In genomic region chr2:31845512-31845895, GRCm38 (mm10) we compare ENCODE assay signal across 7 mouse cellular contexts. TPM values are rescaled to one million over a fixed set of nuclear protein-coding genes. Genes with fewer than 3 reads are reported as not detected.
A peak's percentile ranks its signal among the peaks of the same experiment; 100 is the strongest.
DNase-seq lines count a peak whose midpoint lies in the region; ATAC-seq and TF ChIP-seq lines count a peak whose summit lies in the region.

No protein-coding gene starts in this region.

- no peak for TF ChIP-seq POLR2A in limb, embryonic 14.5 days (IDR thresholded peaks at IDR 0.05; ENCODE audit: borderline replicate concordance, extremely low read depth, insufficient read depth, insufficient read length)
- no peak for TF ChIP-seq POLR2A in small intestine, adult 2 months (IDR thresholded peaks at IDR 0.05; ENCODE audit: low read depth, low read length)

- 3% methylated on average over 26 of the region's 26 CpGs for WGBS in lung, embryonic 15.5 days
- 2% methylated on average over 22 of the region's 26 CpGs for WGBS in forebrain, embryonic 13.5 days
- 5% methylated on average over 19 of the region's 26 CpGs for WGBS in limb, embryonic 14.5 days
- WGBS in small intestine, adult 2 months, result 2% methylated on average over 26 of the region's 26 CpGs

- ATAC-seq in lung, embryonic 15.5 days (ENCODE audit: borderline replicate concordance, extremely low read depth, low FRiP score, low TSS enrichment), result no peak
- 0 out of 2 replicates have a peak, but pooled peaks have one; percentile 20 for ATAC-seq in forebrain, embryonic 13.5 days
- no peak for ATAC-seq in limb, embryonic 14.5 days (ENCODE audit: low FRiP score, low read depth)

- H3K27ac ChIP-seq in lung, embryonic 15.5 days, result no peak overlapping the region
- no peak overlapping the region for H3K27ac ChIP-seq in forebrain, embryonic 13.5 days
- H3K27ac ChIP-seq in limb, embryonic 14.5 days (replicated peaks; ENCODE audit: low read depth, low read length), result no peak overlapping the region
- no peak overlapping the region for H3K27ac ChIP-seq in small intestine, adult 2 months (ENCODE audit: insufficient read depth, low read depth, low read length)

- peaks cover 70% of the 10 kb centered on the region for H3K27me3 ChIP-seq in lung, embryonic 15.5 days
- peaks cover 73% of the 10 kb centered on the region for H3K27me3 ChIP-seq in forebrain, embryonic 13.5 days
- peaks cover 39% of the 10 kb centered on the region for H3K27me3 ChIP-seq in limb, embryonic 14.5 days (ENCODE audit: control insufficient read depth, insufficient read depth, low read length)
- peaks cover 47% of the 10 kb centered on the region for H3K27me3 ChIP-seq in small intestine, adult 2 months (ENCODE audit: control insufficient read depth, insufficient read depth, low read length)

- peak overlapping the region; percentile 51 for H3K4me3 ChIP-seq in lung, embryonic 15.5 days
- peak overlapping the region; percentile 53 for H3K4me3 ChIP-seq in forebrain, embryonic 13.5 days
- peak overlapping the region; percentile 59 for H3K4me3 ChIP-seq in limb, embryonic 14.5 days (replicated peaks; ENCODE audit: low read length)
- H3K4me3 ChIP-seq in small intestine, adult 2 months (ENCODE audit: low read depth, low read length), result peak overlapping the region; percentile 54

- no peaks in the 10 kb centered on the region for H3K9me3 ChIP-seq in lung, embryonic 15.5 days
- H3K9me3 ChIP-seq in forebrain, embryonic 13.5 days (replicated peaks), result no peaks in the 10 kb centered on the region
- no peaks in the 10 kb centered on the region for H3K9me3 ChIP-seq in limb, embryonic 14.5 days (ENCODE audit: control insufficient read depth, low read length)

- H3K9ac ChIP-seq in lung, embryonic 15.5 days, result peak overlapping the region; percentile 27
- peak overlapping the region; percentile 58 for H3K9ac ChIP-seq in forebrain, embryonic 13.5 days
- H3K9ac ChIP-seq in limb, embryonic 14.5 days (ENCODE audit: low read depth, low read length, severe bottlenecking), result peak overlapping the region; percentile 55

- no peak for DNase-seq in lung, postnatal 25 days (ENCODE audit: low spot score)
- DNase-seq in limb, embryonic 14.5 days (ENCODE audit: low spot score), result no peak
- DNase-seq in urinary bladder, postnatal 4 days (ENCODE audit: low spot score in 2 of 2), result no peak
- no peak for DNase-seq in kidney, postnatal 4 days

- H3K4me2 ChIP-seq in lung, embryonic 15.5 days, result peak overlapping the region; percentile 98
- H3K4me2 ChIP-seq in forebrain, embryonic 13.5 days, result peak overlapping the region; percentile 92
- peak overlapping the region; percentile 98 for H3K4me2 ChIP-seq in limb, embryonic 14.5 days (replicated peaks; ENCODE audit: low read depth, low read length, severe bottlenecking)

- no peak for TF ChIP-seq CTCF in small intestine, adult 2 months (IDR thresholded peaks at IDR 0.05; ENCODE audit: extremely low read depth, insufficient read length, insufficient replicate concordance, low read depth, low read length)

- peaks cover 17% of the 10 kb centered on the region for H3K4me1 ChIP-seq in lung, embryonic 15.5 days
- peaks cover 31% of the 10 kb centered on the region for H3K4me1 ChIP-seq in forebrain, embryonic 13.5 days
- H3K4me1 ChIP-seq in limb, embryonic 14.5 days (ENCODE audit: control insufficient read depth, insufficient read depth, low read length), result peaks cover 14% of the 10 kb centered on the region
- H3K4me1 ChIP-seq in small intestine, adult 2 months (ENCODE audit: control insufficient read depth, insufficient read depth, insufficient read length, low read length), result peaks cover 4% of the 10 kb centered on the region

- no peaks in the 10 kb centered on the region for H3K36me3 ChIP-seq in lung, embryonic 15.5 days
- no peaks in the 10 kb centered on the region for H3K36me3 ChIP-seq in forebrain, embryonic 13.5 days (ENCODE audit: poor library complexity, severe bottlenecking)
- H3K36me3 ChIP-seq in limb, embryonic 14.5 days (ENCODE audit: control insufficient read depth, insufficient read depth, low read length), result no peaks in the 10 kb centered on the region
- H3K36me3 ChIP-seq in small intestine, adult 2 months (ENCODE audit: control insufficient read depth, insufficient read depth, low read length), result no peaks in the 10 kb centered on the region

RNA-seq across cellular contexts. Expression of gene Fibcd1, which starts 0.3 kb away (rescaled TPM):
- 0.03 TPM in 1 of 2 replicates, not detected in the other for polyA plus RNA-seq in lung, embryonic 15.5 days (2015; fragmentation: Nextera tagmentation; extraction: Ambion mirVana)
- polyA plus RNA-seq in forebrain, embryonic 13.5 days (2015; fragmentation: Nextera tagmentation; extraction: Ambion mirVana), result 1.2 and 1.5 TPM in 2 replicates
- 0.34 and 0.40 TPM in 2 replicates for polyA plus RNA-seq in limb, embryonic 14.5 days (2012; rRNA removed)
- polyA plus RNA-seq in limb, embryonic 14.5 days (2014; fragmentation: Nextera tagmentation; extraction: Ambion mirVana), result 0.17 and 0.28 TPM in 2 replicates
- 0.30 and 0.91 TPM in 2 replicates for polyA plus RNA-seq in small intestine, adult 2 months (2012; rRNA removed)

RNA-seq across cellular contexts. Expression of gene Qrfp, which starts 35.1 kb away (rescaled TPM):
- polyA plus RNA-seq in lung, embryonic 15.5 days (2015; fragmentation: Nextera tagmentation; extraction: Ambion mirVana), result 0.05 and 0.14 TPM in 2 replicates
- polyA plus RNA-seq in forebrain, embryonic 13.5 days (2015; fragmentation: Nextera tagmentation; extraction: Ambion mirVana), result 0.13 and 0.19 TPM in 2 replicates
- polyA plus RNA-seq in limb, embryonic 14.5 days (2012; rRNA removed), result 0.12 and 0.16 TPM in 2 replicates
- polyA plus RNA-seq in limb, embryonic 14.5 days (2014; fragmentation: Nextera tagmentation; extraction: Ambion mirVana), result 0.30 TPM in 2 replicates
- polyA plus RNA-seq in small intestine, adult 2 months (2012; rRNA removed), result 0.06 and 0.11 TPM in 2 replicates

RNA-seq across cellular contexts. Expression of gene Lamc3, which starts 41.6 kb away (rescaled TPM):
- 1.2 and 1.6 TPM in 2 replicates for polyA plus RNA-seq in lung, embryonic 15.5 days (2015; fragmentation: Nextera tagmentation; extraction: Ambion mirVana)
- 3.2 and 3.3 TPM in 2 replicates for polyA plus RNA-seq in forebrain, embryonic 13.5 days (2015; fragmentation: Nextera tagmentation; extraction: Ambion mirVana)
- polyA plus RNA-seq in limb, embryonic 14.5 days (2012; rRNA removed), result 1.1 and 1.6 TPM in 2 replicates
- polyA plus RNA-seq in limb, embryonic 14.5 days (2014; fragmentation: Nextera tagmentation; extraction: Ambion mirVana), result 0.68 and 0.84 TPM in 2 replicates
- 2.2 and 4.4 TPM in 2 replicates for polyA plus RNA-seq in small intestine, adult 2 months (2012; rRNA removed)
